Mouse (Mus musculus) heart, embryonic 13.5 days (tissue): ENCODE data around the gene Trim29. TPM values are rescaled to one million over a fixed set of nuclear protein-coding genes. Genes with fewer than 3 reads are reported as not detected.

Source experiments
- ATAC-seq: fragments of 200-750 bp; cut with Nextera tagmentation; 2 replicates; pipeline ENCODE4 v1.8.0; 2017; ENCODE audit warnings: moderate TSS enrichment; ENCODE audit not compliant: insufficient number of reproducible peaks, low FRiP score, low TSS enrichment; ENCODE audit errors: extremely low read depth
- H3K27ac ChIP-seq: fragments of 300-500 bp; sonication (generic); replicated peaks from 2 replicates; pipeline ENCODE4 v1.5.1; 2015; ENCODE audit warnings: moderate library complexity, mild to moderate bottlenecking, inconsistent platforms
- H3K27me3 ChIP-seq: fragments of 300-500 bp; sonication (generic); replicated peaks from 2 replicates; pipeline ENCODE4 v1.6.1; 2015; ENCODE audit warnings: mild to moderate bottlenecking, inconsistent platforms
- H3K36me3 ChIP-seq: fragments of 300-500 bp; sonication (generic); 2 replicates; pipeline ENCODE4 v1.6.1; 2015; ENCODE audit warnings: mild to moderate bottlenecking, inconsistent platforms
- H3K4me1 ChIP-seq: fragments of 300-500 bp; sonication (generic); 2 replicates; pipeline ENCODE4 v1.6.1; 2015; ENCODE audit warnings: inconsistent platforms
- H3K4me2 ChIP-seq: fragments of 300-500 bp; sonication (generic); 2 replicates; pipeline ENCODE4 v1.6.1; 2015; ENCODE audit warnings: inconsistent platforms, mild to moderate bottlenecking, moderate library complexity
- H3K4me3 ChIP-seq: fragments of 300-500 bp; sonication (generic); 2 replicates; pipeline ENCODE4 v1.5.1; 2015; ENCODE audit warnings: moderate library complexity, mild to moderate bottlenecking, inconsistent platforms
- H3K9ac ChIP-seq: fragments of 300-500 bp; sonication (generic); 2 replicates; pipeline ENCODE4 v1.6.1; 2015; ENCODE audit warnings: inconsistent platforms, mild to moderate bottlenecking, moderate library complexity
- H3K9me3 ChIP-seq: fragments of 300-500 bp; sonication (generic); 2 replicates; pipeline ENCODE4 v1.6.1; 2016; ENCODE audit warnings: inconsistent platforms
- WGBS: fragments of 180-500 bp; shearing (Covaris S2); methylation state at CpG from one replicate; pipeline ENCODE4 v1.1.7; 2015; ENCODE audit warnings: mixed read lengths; 5-methylcytosine and 5-hydroxymethylcytosine counted together
- polyA plus RNA-seq: library from polyadenylated mRNA; unstranded; fragments of >200 nt; fragmentation: Nextera tagmentation; extraction: Ambion mirVana; gene quantifications from 2 replicates; pipeline ENCODE4 v1.2.1, GENCODE M21; 2015

Trim29 gene
- polyA plus RNA-seq, 1 experiment from 2014 or later: 0.43 TPM

DNA sequence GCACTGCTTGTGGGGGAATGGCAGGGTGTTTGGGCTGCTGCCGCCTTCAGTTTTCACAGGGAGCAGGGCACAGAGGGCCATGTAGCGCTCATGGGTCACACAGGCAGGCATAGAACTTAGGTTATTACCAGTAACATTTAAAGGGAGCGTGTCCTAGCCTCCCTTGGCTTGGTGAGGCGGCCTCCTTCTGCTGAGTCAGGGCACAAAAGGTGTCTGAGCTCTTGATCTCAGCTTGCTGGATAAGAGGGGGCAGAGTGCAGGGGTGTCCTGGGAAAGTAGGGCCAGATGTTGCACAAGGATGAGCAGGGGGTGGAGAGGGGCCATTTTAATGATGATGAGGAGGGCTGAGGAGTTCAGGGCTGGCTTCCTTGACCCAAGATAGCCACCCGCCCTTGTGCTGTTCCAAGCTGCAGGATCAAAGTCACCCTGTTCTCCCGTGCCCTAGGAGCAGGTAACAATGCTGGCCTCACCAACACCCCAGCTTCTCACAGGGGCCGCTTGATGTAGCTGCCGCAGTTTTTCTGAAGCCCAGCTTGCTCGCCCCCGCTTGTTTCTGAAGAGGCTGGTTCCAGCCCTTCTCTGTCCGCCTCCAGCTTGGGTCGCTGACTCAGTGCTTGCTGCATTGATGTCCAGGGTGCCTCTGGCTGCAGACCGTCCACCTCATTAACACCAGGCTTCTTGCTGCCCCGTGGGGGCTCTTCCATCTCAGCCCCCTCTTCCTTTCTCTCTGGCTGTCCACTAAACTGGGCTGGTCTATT is 38.7 kb upstream of the Trim29 start:
- WGBS: 59% methylated on average over 14 of the region's 14 CpGs
- Histone ChIP-seq H3K9ac (no peak overlapping the region), H3K4me1 (peaks cover 15% of the 10 kb centered on the region), H3K9me3 (no peaks in the 10 kb centered on the region), H3K27ac (no peak overlapping the region), H3K27me3 (peaks cover 51% of the 10 kb centered on the region), H3K4me3 (no peak overlapping the region), H3K4me2 (no peak overlapping the region), H3K36me3 (no peaks in the 10 kb centered on the region)
- no peak for ATAC-seq

DNA sequence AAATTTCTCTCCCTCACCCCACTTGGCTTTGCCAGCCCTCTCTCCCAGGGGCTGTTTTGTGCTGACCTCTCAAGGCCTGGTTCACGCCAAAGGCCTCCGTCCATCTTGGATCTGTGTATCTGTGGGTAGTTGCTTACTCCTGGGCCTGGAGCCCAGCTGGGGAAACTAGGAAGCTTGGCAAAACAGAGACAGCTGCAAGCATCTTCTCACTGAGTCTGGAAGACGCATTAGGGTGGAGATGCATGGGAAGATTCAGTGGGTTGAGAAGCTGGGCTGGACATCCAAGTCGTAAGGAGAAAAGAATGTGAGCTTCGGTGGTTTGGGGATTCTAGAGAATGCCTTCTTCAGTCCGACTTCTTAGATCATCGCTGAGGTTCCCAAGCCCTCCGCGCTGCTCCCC is 36.9 kb upstream of the Trim29 start:
- Histone ChIP-seq H3K4me2 (no peak overlapping the region), H3K36me3 (no peaks in the 10 kb centered on the region), H3K27ac (no peak overlapping the region), H3K27me3 (peaks cover 51% of the 10 kb centered on the region), H3K9me3 (no peaks in the 10 kb centered on the region), H3K4me3 (no peak overlapping the region), H3K9ac (no peak overlapping the region), H3K4me1 (peaks cover 15% of the 10 kb centered on the region)
- WGBS: 57% methylated on average over 9 of the region's 9 CpGs
- ATAC-seq: no peak

GRCm38 (mm10) chr9:43284284-43284683 is 26.4 kb upstream of the Trim29 start:
- 5% methylated on average over 6 of the region's 6 CpGs for WGBS
- no peak overlapping the region for H3K4me3 ChIP-seq
- H3K27me3 ChIP-seq: peaks cover 49% of the 10 kb centered on the region
- no peaks in the 10 kb centered on the region for H3K9me3 ChIP-seq
- H3K4me2 ChIP-seq: no peak overlapping the region
- H3K27ac ChIP-seq: no peak overlapping the region
- 0 out of 2 replicates have a peak, but pooled peaks cover 3% of the 10 kb centered on the region for H3K4me1 ChIP-seq
- no peaks in the 10 kb centered on the region for H3K36me3 ChIP-seq
- H3K9ac ChIP-seq: peak overlapping the region; percentile 52; the same call in 1 of the 2 replicates
- ATAC-seq: peak; percentile 62

GRCm38 (mm10) chr9:43285281-43285680 is 25.4 kb upstream of the Trim29 start:
- peaks cover 49% of the 10 kb centered on the region for H3K27me3 ChIP-seq
- H3K36me3 ChIP-seq: no peaks in the 10 kb centered on the region
- no peak overlapping the region for H3K27ac ChIP-seq
- H3K4me2 ChIP-seq: no peak overlapping the region
- H3K4me3 ChIP-seq: no peak overlapping the region
- H3K9me3 ChIP-seq: no peaks in the 10 kb centered on the region
- ATAC-seq: no peak
- H3K9ac ChIP-seq: no peak overlapping the region
- WGBS: 89% methylated on average over 4 of the region's 4 CpGs
- H3K4me1 ChIP-seq: 0 out of 2 replicates have a peak, but pooled peaks cover 3% of the 10 kb centered on the region

DNA sequence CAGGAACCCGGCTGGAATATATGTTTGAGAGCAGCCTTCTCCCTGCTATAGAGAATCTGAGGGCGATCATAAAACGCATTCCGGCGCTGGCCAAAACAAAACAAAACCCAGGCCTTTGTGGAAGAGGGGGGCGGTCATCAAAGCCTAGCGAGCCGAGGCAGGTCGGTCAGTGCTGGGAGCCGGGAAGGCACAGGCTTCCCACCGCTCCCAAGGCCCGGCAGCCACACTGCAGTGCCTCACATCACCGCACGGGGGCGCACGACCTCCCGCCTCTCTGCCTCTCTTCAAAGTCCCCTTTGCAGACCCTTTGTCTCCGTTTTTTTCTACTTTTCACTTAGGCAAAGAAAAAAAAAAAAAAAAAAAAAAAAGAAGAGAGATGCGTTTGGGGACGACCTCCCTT is 23.8 kb upstream of the Trim29 start:
- H3K4me2 ChIP-seq: peak overlapping the region; percentile 60
- peak overlapping the region; percentile 26; the same call in 1 of the 2 replicates for H3K4me3 ChIP-seq
- peak overlapping the region; percentile 75 for H3K9ac ChIP-seq
- H3K36me3 ChIP-seq: no peaks in the 10 kb centered on the region
- whole genome bisulfite sequencing: 3% methylated on average over 20 of the region's 20 CpGs
- no peaks in the 10 kb centered on the region for H3K9me3 ChIP-seq
- H3K27ac ChIP-seq: no peak overlapping the region
- no peak for ATAC-seq
- peaks cover 40% of the 10 kb centered on the region for H3K27me3 ChIP-seq
- 0 out of 2 replicates have a peak, but pooled peaks cover 3% of the 10 kb centered on the region for H3K4me1 ChIP-seq

GRCm38 (mm10) chr9:43293058-43293457 is 17.6 kb upstream of the Trim29 start:
- 79% methylated on average over 6 of the region's 6 CpGs for WGBS
- Histone ChIP-seq H3K4me2 (no peak overlapping the region), H3K36me3 (no peaks in the 10 kb centered on the region), H3K27me3 (peaks cover 2% of the 10 kb centered on the region; the same call in 1 of the 2 replicates), H3K4me1 (no peaks in the 10 kb centered on the region), H3K27ac (no peak overlapping the region), H3K4me3 (no peak overlapping the region), H3K9ac (no peak overlapping the region), H3K9me3 (no peaks in the 10 kb centered on the region)
- no peak for ATAC-seq

GRCm38 (mm10) chr9:43300394-43300793 is 10.3 kb upstream of the Trim29 start:
- 61% methylated on average over 10 of the region's 10 CpGs for WGBS
- no peaks in the 10 kb centered on the region for H3K36me3 ChIP-seq
- peaks cover 24% of the 10 kb centered on the region for H3K27me3 ChIP-seq
- no peak overlapping the region for H3K27ac ChIP-seq
- no peak overlapping the region for H3K4me3 ChIP-seq
- no peak overlapping the region for H3K9ac ChIP-seq
- no peak for ATAC-seq
- no peak overlapping the region for H3K4me2 ChIP-seq
- H3K9me3 ChIP-seq: no peaks in the 10 kb centered on the region
- H3K4me1 ChIP-seq: no peaks in the 10 kb centered on the region

DNA sequence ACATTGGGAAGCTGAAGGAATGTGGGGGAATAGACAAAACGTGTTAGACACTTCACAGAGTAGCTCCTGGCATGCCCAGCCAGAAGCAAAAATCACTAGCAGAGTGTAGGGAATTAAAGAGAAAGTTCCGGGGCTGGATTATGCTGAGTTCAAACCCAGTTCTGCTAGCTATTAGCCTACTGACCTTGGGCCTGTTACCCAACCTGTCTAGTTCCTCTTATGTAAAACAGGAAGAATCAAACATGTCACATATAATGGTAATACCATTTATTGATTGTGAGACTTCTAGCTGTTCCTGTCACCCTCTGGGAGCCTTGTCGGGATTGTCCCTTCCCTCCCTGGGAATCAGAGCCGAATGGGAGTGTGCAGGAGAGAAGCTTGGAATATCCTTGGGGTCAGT is 7.7 kb upstream of the Trim29 start:
- ATAC-seq: no peak
- no peak overlapping the region for H3K9ac ChIP-seq
- no peak overlapping the region for H3K4me2 ChIP-seq
- no peaks in the 10 kb centered on the region for H3K36me3 ChIP-seq
- H3K4me1 ChIP-seq: peaks cover 6% of the 10 kb centered on the region; the same call in 1 of the 2 replicates
- no peak overlapping the region for H3K4me3 ChIP-seq
- H3K27me3 ChIP-seq: peaks cover 24% of the 10 kb centered on the region
- no peaks in the 10 kb centered on the region for H3K9me3 ChIP-seq
- no peak overlapping the region for H3K27ac ChIP-seq
- 62% methylated on average over 4 of the region's 4 CpGs for WGBS

GRCm38 (mm10) chr9:43305882-43306281 is 4.8 kb upstream of the Trim29 start:
- no peak overlapping the region for H3K9ac ChIP-seq
- H3K9me3 ChIP-seq: no peaks in the 10 kb centered on the region
- H3K36me3 ChIP-seq: no peaks in the 10 kb centered on the region
- no peak for ATAC-seq
- H3K27me3 ChIP-seq: peaks cover 29% of the 10 kb centered on the region
- H3K4me1 ChIP-seq: peaks cover 6% of the 10 kb centered on the region; the same call in 1 of the 2 replicates
- no peak overlapping the region for H3K27ac ChIP-seq
- 45% methylated on average over 6 of the region's 6 CpGs for WGBS
- H3K4me3 ChIP-seq: no peak overlapping the region
- H3K4me2 ChIP-seq: no peak overlapping the region

- WGBS: 67% methylated on average over 6 of the region's 6 CpGs
- Histone ChIP-seq H3K9ac (no peak overlapping the region), H3K36me3 (no peaks in the 10 kb centered on the region), H3K4me2 (no peak overlapping the region), H3K27ac (no peak overlapping the region), H3K27me3 (peaks cover 42% of the 10 kb centered on the region), H3K9me3 (no peaks in the 10 kb centered on the region), H3K4me3 (no peak overlapping the region), H3K4me1 (peaks cover 6% of the 10 kb centered on the region; the same call in 1 of the 2 replicates)
- no peak for ATAC-seq
Observed at GRCm38 (mm10) chr9:43309087-43309872, 1.4 kb upstream of the Trim29 start.

DNA sequence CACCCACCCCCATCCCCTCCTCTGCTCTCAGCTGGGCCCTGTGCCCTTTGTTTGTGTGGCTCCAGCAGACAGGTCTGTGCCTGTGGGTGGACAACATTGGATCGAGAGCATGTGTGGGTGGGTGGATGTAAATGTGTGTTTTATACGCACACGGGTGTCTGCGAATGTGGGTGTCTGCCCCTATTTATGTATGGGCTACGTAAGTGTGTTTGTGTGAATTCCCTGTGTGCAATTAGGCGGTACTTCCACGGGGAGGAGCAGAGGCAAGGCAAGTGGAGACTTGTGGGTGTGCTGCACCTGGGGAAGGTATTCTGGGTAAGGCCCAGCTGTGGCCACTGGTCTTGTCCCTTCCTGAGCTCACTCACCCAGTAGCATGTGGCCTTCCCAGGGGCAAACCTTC is 1.5 kb downstream of the Trim29 start:
- H3K9me3 ChIP-seq: no peaks in the 10 kb centered on the region
- no peaks in the 10 kb centered on the region for H3K36me3 ChIP-seq
- H3K4me3 ChIP-seq: no peak overlapping the region
- no peak overlapping the region for H3K27ac ChIP-seq
- no peak overlapping the region for H3K4me2 ChIP-seq
- no peak overlapping the region for H3K9ac ChIP-seq
- 84% methylated on average over 7 of the region's 7 CpGs for WGBS
- H3K27me3 ChIP-seq: peaks cover 52% of the 10 kb centered on the region
- ATAC-seq: no peak
- no peaks in the 10 kb centered on the region for H3K4me1 ChIP-seq
